Mouse (Mus musculus) neutrophil, adult 5-6 weeks (primary cell): Measurements from ENCODE around the gene Mgat4a. TPM values are rescaled to one million over a fixed set of nuclear protein-coding genes. Genes with fewer than 3 reads are reported as not detected.
"Not testable (repeated sequence)": the region's sequence is repeated elsewhere in the genome, so short reads cannot be mapped to it uniquely, and the experiment has no call there.

ENCODE experiments used
- ATAC-seq: fragments of 151-379, 151-347 bp; 2 replicates; pipeline ENCODE4 v1.8.0; 2017; ENCODE audit warnings: mild to moderate bottlenecking, moderate TSS enrichment; ENCODE audit not compliant: insufficient number of reproducible peaks, poor library complexity, low FRiP score, severe bottlenecking; ENCODE audit errors: extremely low read depth
- total RNA-seq: library from RNA; stranded (forward); fragments of 200-1000 nt; gene quantifications from 2 replicates; pipeline ENCODE4 v1.2.3, GENCODE M21; 2017

Mgat4a gene
- total RNA-seq, 1 experiment from 2014 or later, result 47.6 TPM

- no peak for ATAC-seq
Observed at GRCm38 (mm10) chr1:37500723-37501122, 40.1 kb downstream of the Mgat4a start.

GRCm38 (mm10) chr1:37499395-37499794 is 41.4 kb downstream of the Mgat4a start:
- not testable (repeated sequence) for ATAC-seq

- ATAC-seq, result no peak
Observed at GRCm38 (mm10) chr1:37498911-37499310, 41.9 kb downstream of the Mgat4a start.

DNA sequence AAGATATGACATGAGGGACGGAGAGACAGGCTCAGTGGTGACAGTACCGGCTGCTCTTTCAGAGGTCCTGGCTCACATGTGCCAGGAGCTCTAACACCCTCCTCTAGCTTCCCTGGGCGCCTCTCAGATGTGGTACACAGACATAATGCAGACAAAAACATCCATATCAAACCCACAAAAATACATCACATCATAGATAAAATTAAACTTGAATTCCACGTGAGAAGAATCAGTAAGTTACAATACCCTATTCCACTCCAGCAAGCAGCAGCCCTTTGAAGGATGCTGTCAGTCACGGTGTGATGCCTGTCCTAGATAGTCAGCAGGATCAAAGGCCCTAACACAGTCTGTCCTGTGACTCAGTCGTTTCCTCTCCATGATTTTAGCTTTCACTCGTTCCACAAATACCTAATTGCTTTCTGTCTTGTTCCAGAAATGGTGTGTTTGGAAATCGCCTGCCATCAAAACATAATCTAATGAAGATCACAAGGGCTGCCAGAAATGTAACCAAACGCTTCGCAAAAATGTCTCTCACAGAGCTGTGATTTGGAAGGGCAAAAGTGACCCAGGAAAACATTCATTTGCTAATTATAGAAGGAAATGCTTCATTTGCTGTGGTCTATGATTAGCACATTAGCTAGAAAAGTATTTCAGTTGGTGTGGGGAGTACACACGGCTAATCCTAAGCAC is 44.1 kb downstream of the Mgat4a start:
- ATAC-seq, result no peak

GRCm38 (mm10) chr1:37495698-37496321 is 45.0 kb downstream of the Mgat4a start:
- ATAC-seq, result peak; percentile 42; the same call in 1 of the 2 replicates

GRCm38 (mm10) chr1:37495104-37495503 is 45.7 kb downstream of the Mgat4a start:
- ATAC-seq, result no peak

DNA sequence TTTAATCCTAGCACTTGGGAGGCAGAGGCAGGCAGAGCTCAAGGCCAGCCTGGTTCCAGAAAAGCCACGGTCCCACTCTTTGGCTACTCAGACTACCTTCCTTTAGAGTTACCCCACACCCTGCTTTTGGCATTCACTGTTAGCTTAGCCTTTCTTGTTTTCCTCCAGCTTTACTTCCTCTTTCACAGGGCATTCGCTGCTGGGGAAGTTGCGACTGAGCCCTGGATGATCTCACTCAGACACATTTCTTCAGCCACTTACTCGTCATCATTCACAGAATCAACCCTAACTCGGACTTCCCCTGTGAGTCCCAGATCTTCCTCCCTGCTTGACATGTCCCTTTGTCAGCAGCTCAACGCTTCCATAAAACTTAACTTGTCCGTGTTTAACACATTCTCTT is 49.1 kb downstream of the Mgat4a start:
- ATAC-seq, result peak; percentile 94

GRCm38 (mm10) chr1:37490691-37491212 is 50.1 kb downstream of the Mgat4a start:
- no peak for ATAC-seq

DNA sequence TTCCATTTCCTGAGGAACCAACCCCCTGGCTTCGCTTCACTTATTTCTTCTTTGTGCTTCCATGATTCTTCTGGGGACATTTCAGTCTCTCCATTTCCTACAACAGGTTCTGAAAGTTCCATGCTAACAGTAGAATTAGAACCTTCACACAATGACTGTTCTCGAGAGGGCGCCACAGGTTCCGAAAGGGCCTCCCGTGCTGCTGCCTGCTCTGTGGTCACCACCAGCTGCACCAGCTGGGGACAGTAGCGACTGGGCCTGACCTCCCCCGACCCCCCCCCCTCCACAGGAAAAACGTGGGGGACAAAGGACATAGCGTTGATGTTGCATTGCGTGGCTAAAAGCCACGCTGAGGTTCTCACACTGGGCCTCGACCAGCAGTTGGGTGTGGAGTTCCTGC is 52.3 kb downstream of the Mgat4a start:
- no peak for ATAC-seq

- ATAC-seq, result no peak
Observed at GRCm38 (mm10) chr1:37486994-37487393, 53.8 kb downstream of the Mgat4a start.

DNA sequence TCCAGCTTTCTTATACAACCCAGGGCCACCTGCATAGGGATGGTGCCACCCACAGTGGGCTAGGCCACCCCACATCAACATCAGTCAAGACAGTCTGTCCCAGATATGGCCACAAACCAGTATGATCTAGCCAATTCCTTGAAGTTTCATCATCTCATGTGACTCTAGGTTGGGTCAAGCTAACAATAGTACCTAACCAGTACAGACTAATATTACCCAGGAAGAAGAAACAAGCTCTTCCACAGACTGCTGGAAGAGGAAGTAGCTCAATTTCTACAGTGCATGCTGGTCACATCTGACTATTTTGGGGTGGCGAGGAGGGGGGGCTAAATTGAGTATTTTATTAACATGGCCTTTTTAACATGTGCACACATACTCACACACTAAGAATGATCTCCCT is 54.4 kb downstream of the Mgat4a start:
- ATAC-seq, result peak; percentile 72

DNA sequence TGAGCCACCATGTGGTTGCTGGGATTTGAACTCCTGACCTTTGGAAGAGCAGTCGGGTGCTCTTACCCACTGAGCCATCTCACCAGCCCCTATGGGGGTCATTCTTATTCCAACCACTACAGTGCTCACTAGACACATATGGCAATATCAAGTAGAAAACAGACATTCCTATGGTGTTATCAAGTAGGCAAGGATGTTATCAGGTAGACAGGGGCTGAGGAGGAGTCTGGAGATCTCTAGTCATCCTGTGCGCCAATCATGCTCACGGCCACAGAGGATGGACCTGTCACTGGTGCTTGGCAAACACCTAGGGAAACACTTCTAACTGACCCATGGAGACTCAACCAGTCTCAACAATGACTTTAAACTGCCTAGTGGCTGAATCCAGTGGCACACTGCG is 56.2 kb downstream of the Mgat4a start:
- no peak for ATAC-seq

DNA sequence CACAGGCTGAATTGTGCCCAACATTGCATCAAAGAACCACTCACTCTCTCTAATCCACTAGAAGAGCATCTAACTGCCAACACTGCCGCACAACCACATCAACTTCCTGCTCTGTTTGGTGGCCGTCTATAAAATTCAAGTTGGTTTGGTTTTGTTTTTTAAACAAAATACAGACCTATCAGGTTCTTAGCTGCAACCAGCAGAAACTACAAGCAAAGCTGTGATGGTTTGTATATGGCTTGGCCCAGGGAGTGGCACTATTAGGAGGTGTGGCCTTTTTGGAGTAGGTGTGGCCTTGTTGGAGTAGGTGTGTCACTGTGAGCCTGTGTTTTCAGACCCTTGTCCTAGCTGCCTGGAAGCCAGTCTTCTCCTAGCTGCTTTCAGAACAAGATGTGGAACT is 59.5 kb downstream of the Mgat4a start:
- no peak for ATAC-seq

DNA sequence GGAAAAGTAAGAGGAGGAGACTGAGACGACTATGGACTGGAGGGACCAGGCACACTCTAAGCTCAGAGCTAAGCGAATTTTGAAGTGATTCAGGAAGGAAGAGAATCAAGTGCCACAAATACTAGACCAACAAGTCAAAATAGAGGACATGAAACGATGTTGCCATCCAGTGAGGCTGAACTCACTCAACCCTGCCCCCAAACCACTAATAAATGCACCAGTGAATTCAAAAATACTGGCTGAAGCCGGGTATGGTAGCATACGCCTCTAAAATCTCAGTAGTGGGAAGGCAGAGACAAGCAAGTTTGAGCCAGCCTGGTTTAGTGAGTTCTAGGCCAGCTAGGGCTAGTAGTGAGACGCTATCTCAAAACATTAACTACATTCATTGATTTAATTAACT is 60.1 kb downstream of the Mgat4a start:
- ATAC-seq, result peak; percentile 11; the same call in 1 of the 2 replicates

DNA sequence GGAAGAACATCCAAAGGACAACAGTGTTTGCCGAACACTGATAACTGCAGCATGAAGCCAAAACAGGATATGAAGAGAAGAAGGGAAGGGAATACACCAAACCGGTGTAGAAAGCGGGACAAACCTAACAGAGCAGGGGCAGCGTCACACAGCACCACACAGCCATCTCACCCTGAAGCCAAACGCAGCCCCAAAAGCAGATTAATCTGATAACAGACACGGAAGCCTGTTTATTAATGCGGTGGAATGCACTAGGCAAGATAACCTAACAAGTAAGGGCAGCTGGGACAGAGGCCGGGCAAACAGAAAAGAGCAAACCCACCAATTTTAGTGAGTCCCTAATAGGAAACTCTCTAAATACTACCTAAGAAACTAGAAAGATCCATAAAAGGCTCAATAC is 61.1 kb downstream of the Mgat4a start:
- ATAC-seq, result no peak

GRCm38 (mm10) chr1:37479074-37479473 is 61.7 kb downstream of the Mgat4a start:
- ATAC-seq, result peak; percentile 74

DNA sequence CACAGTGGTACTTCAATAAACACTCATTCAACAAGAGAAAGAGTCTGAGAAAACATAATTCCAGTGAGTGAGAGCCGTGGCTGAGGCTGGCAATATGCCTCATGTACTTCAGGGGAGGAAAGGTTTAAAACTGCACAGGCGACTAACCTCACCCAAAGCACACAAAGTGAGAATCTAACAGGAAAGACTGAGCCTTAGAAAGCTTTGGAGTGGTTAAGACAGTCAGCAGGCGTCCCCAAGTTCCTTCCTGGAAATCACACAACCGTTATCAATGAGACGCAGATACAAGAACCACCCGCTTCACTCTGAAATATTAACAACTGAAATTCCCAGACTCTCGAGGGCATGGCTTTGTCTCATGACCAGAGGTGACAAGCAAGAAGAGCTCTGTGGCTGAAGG is 62.4 kb downstream of the Mgat4a start:
- ATAC-seq, result no peak

DNA sequence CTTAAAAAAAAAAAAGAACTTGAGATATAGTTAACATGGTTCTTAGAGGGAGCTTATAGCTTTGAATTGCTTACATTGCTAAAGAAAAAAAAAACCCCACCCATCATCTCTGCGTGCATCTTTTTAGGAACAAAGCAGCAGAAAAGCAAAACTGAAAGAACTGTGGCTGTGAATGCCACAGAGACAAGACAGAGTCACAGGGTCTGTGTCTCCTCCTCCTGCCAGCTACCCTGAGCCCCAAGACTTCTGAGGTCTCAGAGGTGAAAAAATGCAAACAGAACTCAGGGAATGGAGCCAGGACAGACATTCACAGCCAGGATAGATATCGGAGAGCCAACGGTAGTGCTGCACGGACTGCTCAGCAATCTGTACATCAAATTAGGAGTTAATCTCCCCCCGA is 62.9 kb downstream of the Mgat4a start:
- no peak for ATAC-seq

- ATAC-seq, result no peak
Observed at GRCm38 (mm10) chr1:37477250-37477649, 63.6 kb downstream of the Mgat4a start.

DNA sequence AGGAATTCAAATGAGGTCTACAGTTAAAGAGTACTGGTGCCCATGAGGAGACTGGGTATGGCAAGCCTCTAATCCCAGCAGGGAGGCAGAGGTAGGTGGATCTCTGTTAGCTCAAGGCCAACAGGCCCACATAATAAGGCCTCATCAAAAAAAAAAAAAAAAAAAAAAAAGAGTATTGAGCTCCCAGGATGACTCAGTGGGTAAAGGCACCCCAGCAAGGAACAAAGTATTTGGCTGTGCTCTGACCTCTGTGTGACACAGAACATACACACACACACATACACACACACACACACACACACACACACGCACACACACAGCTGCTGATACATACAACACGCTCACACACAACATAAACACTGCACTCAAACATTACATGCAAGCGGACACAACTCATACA is 65.5 kb downstream of the Mgat4a start:
- ATAC-seq, result no peak
